Mouse (Mus musculus) layer of hippocampus, adult 11-12 months (tissue): ENCODE measurements around the gene Dnah5.
"Not testable (repeated sequence)": the region's sequence is repeated elsewhere in the genome, so short reads cannot be mapped to it uniquely, and the experiment has no call there.

Source experiments
- DNase-seq: peaks from one replicate; pipeline ENCODE4 v3.0.0; 2022; ENCODE audit warnings: low spot score

Gene Dnah5

GRCm38 (mm10) chr15:28307131-28307530 is 103.6 kb downstream of the Dnah5 start:
- DNase-seq = no peak

GRCm38 (mm10) chr15:28307884-28308283 is 104.3 kb downstream of the Dnah5 start:
- no peak for DNase-seq

GRCm38 (mm10) chr15:28310516-28310915 is 107.0 kb downstream of the Dnah5 start:
- no peak for DNase-seq

GRCm38 (mm10) chr15:28313451-28313850 is 109.9 kb downstream of the Dnah5 start:
- no peak for DNase-seq

- DNase-seq = peak; percentile 50
Measured at GRCm38 (mm10) chr15:28315812-28316528, 112.4 kb downstream of the Dnah5 start.

- DNase-seq = no peak
Measured at GRCm38 (mm10) chr15:28322533-28322932, 119.0 kb downstream of the Dnah5 start.

- no peak for DNase-seq
Measured at GRCm38 (mm10) chr15:28326985-28327384, 123.4 kb downstream of the Dnah5 start.

- DNase-seq = no peak
Measured at GRCm38 (mm10) chr15:28327441-28327840, 123.9 kb downstream of the Dnah5 start.

- DNase-seq = no peak
Measured at GRCm38 (mm10) chr15:28341151-28341550, 137.6 kb downstream of the Dnah5 start.

- DNase-seq = no peak
Measured at GRCm38 (mm10) chr15:28367561-28367960, 164.0 kb downstream of the Dnah5 start.

- DNase-seq = no peak
Measured at GRCm38 (mm10) chr15:28370431-28370830, 166.9 kb downstream of the Dnah5 start.

GRCm38 (mm10) chr15:28371506-28371905 is 168.0 kb downstream of the Dnah5 start:
- DNase-seq = no peak

- DNase-seq = no peak
Measured at GRCm38 (mm10) chr15:28374394-28374793, 170.8 kb downstream of the Dnah5 start.

- no peak for DNase-seq
Measured at GRCm38 (mm10) chr15:28380909-28381308, 177.4 kb downstream of the Dnah5 start.

GRCm38 (mm10) chr15:28393723-28394122 is 190.2 kb downstream of the Dnah5 start:
- DNase-seq = not testable (repeated sequence)

- no peak for DNase-seq
Measured at GRCm38 (mm10) chr15:28395481-28395880, 191.9 kb downstream of the Dnah5 start.

GRCm38 (mm10) chr15:28398472-28398871 is 194.9 kb downstream of the Dnah5 start:
- DNase-seq = no peak

GRCm38 (mm10) chr15:28399258-28399657 is 195.7 kb downstream of the Dnah5 start:
- peak; percentile 7 for DNase-seq

GRCm38 (mm10) chr15:28404630-28405029 is 201.1 kb downstream of the Dnah5 start:
- no peak for DNase-seq

- no peak for DNase-seq
Measured at GRCm38 (mm10) chr15:28405136-28405535, 201.6 kb downstream of the Dnah5 start.

GRCm38 (mm10) chr15:28439702-28440101 is 236.2 kb downstream of the Dnah5 start:
- no peak for DNase-seq

- no peak for DNase-seq
Measured at GRCm38 (mm10) chr15:28444494-28444893, 240.9 kb downstream of the Dnah5 start.

GRCm38 (mm10) chr15:28461091-28461778 is 257.7 kb downstream of the Dnah5 start:
- DNase-seq = not testable (repeated sequence)
